16 mouse cellular contexts compared by ENCODE assay signal in the genomic region with DNA sequence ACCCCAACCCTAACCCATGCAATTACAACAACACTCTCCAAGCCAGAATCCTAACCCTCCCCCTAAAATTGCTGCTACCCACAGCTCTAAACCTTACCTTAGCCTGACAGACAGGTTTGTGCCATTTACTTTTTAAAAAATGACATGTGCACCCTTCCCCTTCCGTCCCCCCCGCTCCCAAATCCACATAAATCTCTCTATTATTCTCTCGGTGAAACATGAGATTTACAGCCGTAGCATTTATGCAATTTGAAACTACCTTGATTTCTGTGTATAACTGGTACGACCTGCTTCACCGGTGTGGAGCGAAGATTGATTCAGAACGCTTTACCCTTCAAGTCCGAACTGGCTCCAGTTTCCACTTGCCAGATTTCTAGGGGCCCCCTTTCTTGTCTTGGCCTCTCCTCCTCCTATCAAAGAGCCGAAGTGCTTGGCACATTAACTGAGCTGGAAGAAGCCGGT. TPM values are rescaled to one million over a fixed set of nuclear protein-coding genes. Genes with fewer than 3 reads are reported as not detected.
DNase-seq lines count a peak whose midpoint lies in the region; ATAC-seq and TF ChIP-seq lines count a peak whose summit lies in the region.
"Had no signal": no experiment of that assay in that cellular context is flagged by ENCODE, and none has a peak within 500 bp of the region (broad histone marks: within the 10 kb centered on the region; RNA-seq: fewer than 3 reads in every experiment).

No protein-coding gene starts in this region.

- DNase-seq in lung, embryonic 14.5 days: peak; percentile 65
- no peak for DNase-seq in lung, postnatal 14 days
- DNase-seq in forelimb bud, embryonic 11.5 days (ENCODE audit: low read depth, low spot score): peak; percentile 46
- DNase-seq in urinary bladder, postnatal 25 days (ENCODE audit: low spot score): peak; percentile 50
- DNase-seq in layer of hippocampus, postnatal 10 days (ENCODE audit: low spot score in 2 of 2): no peak
- no peak for DNase-seq in left cerebral cortex, postnatal 4 days
- DNase-seq: adrenal gland, postnatal 25 days; gastrocnemius, postnatal 14 days; midbrain, embryonic 14.5 days; thymus, postnatal 25 days had no signal

- no peaks in the 10 kb centered on the region for H3K36me3 ChIP-seq in lung, embryonic 14.5 days (ENCODE audit: insufficient read depth)
- no peaks in the 10 kb centered on the region for H3K36me3 ChIP-seq in limb, embryonic 12.5 days
- H3K36me3 ChIP-seq: forebrain, embryonic 12.5 days; heart, embryonic 13.5 days; liver, embryonic 15.5 days; neural tube, embryonic 12.5 days had no signal

- H3K9me3 ChIP-seq in lung, embryonic 14.5 days (ENCODE audit: low read depth, low read length): no peaks in the 10 kb centered on the region
- H3K9me3 ChIP-seq in limb, embryonic 12.5 days: no peaks in the 10 kb centered on the region
- H3K9me3 ChIP-seq: forebrain, embryonic 12.5 days; heart, embryonic 13.5 days; liver, embryonic 15.5 days; neural tube, embryonic 12.5 days had no signal

- H3K27ac ChIP-seq in lung, embryonic 14.5 days (ENCODE audit: low read depth): peak overlapping the region; percentile 65; the same call in 1 of the 2 replicates
- H3K27ac ChIP-seq in limb, embryonic 12.5 days: peak overlapping the region; percentile 8; the same call in 1 of the 2 replicates
- H3K27ac ChIP-seq: forebrain, embryonic 12.5 days; heart, embryonic 13.5 days; hindbrain, embryonic 14.5 days; liver, embryonic 15.5 days; neural tube, embryonic 12.5 days had no signal

- H3K4me2 ChIP-seq in lung, embryonic 14.5 days: peak overlapping the region; percentile 23; the same call in 1 of the 2 replicates
- H3K4me2 ChIP-seq in limb, embryonic 12.5 days: peak overlapping the region; percentile 9; the same call in 1 of the 2 replicates
- H3K4me2 ChIP-seq: forebrain, embryonic 12.5 days; heart, embryonic 13.5 days; hindbrain, embryonic 14.5 days; liver, embryonic 15.5 days; neural tube, embryonic 12.5 days had no signal

- H3K27me3 ChIP-seq in lung, embryonic 14.5 days (ENCODE audit: insufficient read depth, low read length): no peaks in the 10 kb centered on the region
- H3K27me3 ChIP-seq in limb, embryonic 12.5 days: no peaks in the 10 kb centered on the region
- H3K27me3 ChIP-seq: forebrain, embryonic 12.5 days; heart, embryonic 13.5 days; liver, embryonic 15.5 days; neural tube, embryonic 12.5 days had no signal

- H3K4me1 ChIP-seq in lung, embryonic 14.5 days (ENCODE audit: insufficient read depth): no peaks in the 10 kb centered on the region
- H3K4me1 ChIP-seq in limb, embryonic 12.5 days (replicated peaks): peaks cover 10% of the 10 kb centered on the region; the same call in 1 of the 2 replicates
- H3K4me1 ChIP-seq: forebrain, embryonic 12.5 days; heart, embryonic 13.5 days; liver, embryonic 15.5 days; neural tube, embryonic 12.5 days had no signal

- ATAC-seq in lung, embryonic 14.5 days (ENCODE audit: insufficient read depth): peak; percentile 74
- ATAC-seq in limb, embryonic 12.5 days (ENCODE audit: insufficient number of reproducible peaks, insufficient read depth, low FRiP score, low TSS enrichment, low read depth): no peak

- intact Hi-C loops in left cerebral cortex, postnatal 4 days (cut with DNase I): no loop called here

- no peak overlapping the region for H3K9ac ChIP-seq in lung, embryonic 14.5 days
- no peak overlapping the region for H3K9ac ChIP-seq in limb, embryonic 12.5 days (replicated peaks)
- H3K9ac ChIP-seq: forebrain, embryonic 12.5 days; heart, embryonic 13.5 days; hindbrain, embryonic 14.5 days; liver, embryonic 15.5 days; neural tube, embryonic 12.5 days had no signal

- no peak for TF ChIP-seq CTCF in lung, embryonic 14.5 days (IDR thresholded peaks at IDR 0.05; ENCODE audit: low read depth)

- WGBS in lung, embryonic 14.5 days: 45% methylated on average over 11 of the region's 11 CpGs
- WGBS in limb, embryonic 12.5 days: 38% methylated on average over 11 of the region's 11 CpGs

- H3K4me3 ChIP-seq in lung, embryonic 14.5 days (ENCODE audit: low read depth, low read length): no peak overlapping the region
- no peak overlapping the region for H3K4me3 ChIP-seq in limb, embryonic 12.5 days (replicated peaks)
- H3K4me3 ChIP-seq: forebrain, embryonic 12.5 days; heart, embryonic 13.5 days; liver, embryonic 15.5 days; neural tube, embryonic 12.5 days had no signal

RNA-seq across cellular contexts. Expression of gene Pard3, which starts 38.4 kb away (rescaled TPM):
- 32.2 and 33.8 TPM in 2 replicates for polyA plus RNA-seq in lung, embryonic 14.5 days (2014; fragmentation: Nextera tagmentation; extraction: Ambion mirVana)
- 50.6 and 53.3 TPM in 2 replicates for polyA plus RNA-seq in limb, embryonic 12.5 days (2016; fragmentation: Nextera tagmentation; extraction: Ambion mirVana)
- total RNA-seq in layer of hippocampus, postnatal 10 days (2021): 10 to 100 TPM; 26.2 to 27.8 TPM
- 10 to 100 TPM; 25.5 to 27.0 TPM for total RNA-seq in left cerebral cortex, postnatal 4 days (2021)

RNA-seq across cellular contexts. Expression of gene Rbm34, which starts 54.4 kb away (rescaled TPM):
- 25.0 and 26.6 TPM in 2 replicates for polyA plus RNA-seq in lung, embryonic 14.5 days (2014; fragmentation: Nextera tagmentation; extraction: Ambion mirVana)
- 35.6 TPM in 2 replicates for polyA plus RNA-seq in limb, embryonic 12.5 days (2016; fragmentation: Nextera tagmentation; extraction: Ambion mirVana)
- total RNA-seq in layer of hippocampus, postnatal 10 days (2021): 10 to 100 TPM; 17.4 to 19.5 TPM
- total RNA-seq in left cerebral cortex, postnatal 4 days (2021): 10 to 100 TPM; 18.8 to 19.5 TPM

Comparison
In these comparisons a context has a peak if more than half of its experiments do, and no peak if none do; other contexts are left out.
1. DNase-seq: peak in lung, embryonic 14.5 days (single experiment), forelimb bud, embryonic 11.5 days (single experiment) and urinary bladder, postnatal 25 days (single experiment); none in lung, postnatal 14 days (single experiment), layer of hippocampus, postnatal 10 days (0 of 2) and left cerebral cortex, postnatal 4 days (single experiment).